Mouse (Mus musculus) brown adipose tissue, adult 24 weeks (tissue): Measurements from ENCODE around the gene Casq1. TPM values are rescaled to one million over a fixed set of nuclear protein-coding genes. Genes with fewer than 3 reads are reported as not detected.

Experiments used
- H3K27ac ChIP-seq: fragments of 200-500 bp; replicated peaks from 2 replicates; pipeline ENCODE4 v1.5.1; 2012; ENCODE audit warnings: low read depth, mild to moderate bottlenecking, low read length
- H3K4me1 ChIP-seq: fragments of 200-500 bp; 2 replicates; pipeline ENCODE4 v1.6.1; 2012; ENCODE audit warnings: low read length, mixed read lengths; ENCODE audit not compliant: control insufficient read depth, insufficient read depth, insufficient read length
- H3K4me3 ChIP-seq: fragments of 200-500 bp; 2 replicates; pipeline ENCODE4 v1.5.1; 2012; ENCODE audit warnings: low read depth, mild to moderate bottlenecking, low read length, moderate library complexity; ENCODE audit not compliant: insufficient read depth
- polyA plus RNA-seq: library from polyadenylated mRNA; stranded (reverse); fragments of >200 nt; gene quantifications from 2 replicates; pipeline ENCODE4 v1.2.4, GENCODE M21; 2012; ENCODE audit not compliant: missing spikeins, insufficient read depth, insufficient read length

Casq1 gene
- polyA plus RNA-seq, 1 experiment = 29.6 TPM

- H3K4me1 ChIP-seq = 0 out of 2 replicates have a peak, but pooled peaks cover 5% of the 10 kb centered on the region
- no peak overlapping the region for H3K4me3 ChIP-seq
- H3K27ac ChIP-seq = no peak overlapping the region
Observed at GRCm38 (mm10) chr1:172218164-172218910, 1.3 kb downstream of the Casq1 start.

GRCm38 (mm10) chr1:172217148-172217547 is 2.5 kb downstream of the Casq1 start:
- Histone ChIP-seq H3K4me1 (peaks cover 7% of the 10 kb centered on the region; the same call in 1 of the 2 replicates), H3K27ac (peak overlapping the region; percentile 63), H3K4me3 (peak overlapping the region; percentile 30)

GRCm38 (mm10) chr1:172214748-172215147 is 4.9 kb downstream of the Casq1 start:
- Histone ChIP-seq H3K4me1 (peaks cover 3% of the 10 kb centered on the region; the same call in 1 of the 2 replicates), H3K4me3 (no peak overlapping the region), H3K27ac (no peak overlapping the region)

GRCm38 (mm10) chr1:172213771-172214170 is 5.9 kb downstream of the Casq1 start:
- Histone ChIP-seq H3K27ac (no peak overlapping the region), H3K4me3 (no peak overlapping the region), H3K4me1 (peaks cover 2% of the 10 kb centered on the region; the same call in 1 of the 2 replicates)

- H3K27ac ChIP-seq = no peak overlapping the region
- no peak overlapping the region for H3K4me3 ChIP-seq
- peaks cover 2% of the 10 kb centered on the region; the same call in 1 of the 2 replicates for H3K4me1 ChIP-seq
Observed at GRCm38 (mm10) chr1:172212776-172213175, 6.9 kb downstream of the Casq1 start.

- H3K4me3 ChIP-seq = peak overlapping the region; percentile 45; the same call in 1 of the 2 replicates
Observed at GRCm38 (mm10) chr1:172207111-172207584, 12.5 kb downstream of the Casq1 start.

GRCm38 (mm10) chr1:172206141-172206917 is 13.3 kb downstream of the Casq1 start, which contains the start of gene Pea15a:
TSS of gene Pea15a (minus strand) at chr1:172206804.
- Histone ChIP-seq H3K27ac (peak within 1 kb of the TSS; percentile 91), H3K4me3 (peak within 1 kb of the TSS; percentile 81), H3K4me1 (peaks cover 17% of the 10 kb centered on the region)

More at GRCm38 (mm10) chr1:172207111-172207584, 12.5 kb downstream of the Casq1 start:
- peak overlapping the region; percentile 83 for H3K27ac ChIP-seq
- H3K4me1 ChIP-seq = peaks cover 17% of the 10 kb centered on the region

GRCm38 (mm10) chr1:172205741-172206087 is 14.0 kb downstream of the Casq1 start:
- peaks cover 17% of the 10 kb centered on the region for H3K4me1 ChIP-seq

GRCm38 (mm10) chr1:172204814-172205740 is 14.6 kb downstream of the Casq1 start:
- Histone ChIP-seq H3K4me1 (peaks cover 17% of the 10 kb centered on the region), H3K27ac (peak overlapping the region; percentile 91), H3K4me3 (peak overlapping the region; percentile 81)

More at GRCm38 (mm10) chr1:172205741-172206087, 14.0 kb downstream of the Casq1 start:
- peak overlapping the region; percentile 91 for H3K27ac ChIP-seq
- peak overlapping the region; percentile 81 for H3K4me3 ChIP-seq

DNA sequence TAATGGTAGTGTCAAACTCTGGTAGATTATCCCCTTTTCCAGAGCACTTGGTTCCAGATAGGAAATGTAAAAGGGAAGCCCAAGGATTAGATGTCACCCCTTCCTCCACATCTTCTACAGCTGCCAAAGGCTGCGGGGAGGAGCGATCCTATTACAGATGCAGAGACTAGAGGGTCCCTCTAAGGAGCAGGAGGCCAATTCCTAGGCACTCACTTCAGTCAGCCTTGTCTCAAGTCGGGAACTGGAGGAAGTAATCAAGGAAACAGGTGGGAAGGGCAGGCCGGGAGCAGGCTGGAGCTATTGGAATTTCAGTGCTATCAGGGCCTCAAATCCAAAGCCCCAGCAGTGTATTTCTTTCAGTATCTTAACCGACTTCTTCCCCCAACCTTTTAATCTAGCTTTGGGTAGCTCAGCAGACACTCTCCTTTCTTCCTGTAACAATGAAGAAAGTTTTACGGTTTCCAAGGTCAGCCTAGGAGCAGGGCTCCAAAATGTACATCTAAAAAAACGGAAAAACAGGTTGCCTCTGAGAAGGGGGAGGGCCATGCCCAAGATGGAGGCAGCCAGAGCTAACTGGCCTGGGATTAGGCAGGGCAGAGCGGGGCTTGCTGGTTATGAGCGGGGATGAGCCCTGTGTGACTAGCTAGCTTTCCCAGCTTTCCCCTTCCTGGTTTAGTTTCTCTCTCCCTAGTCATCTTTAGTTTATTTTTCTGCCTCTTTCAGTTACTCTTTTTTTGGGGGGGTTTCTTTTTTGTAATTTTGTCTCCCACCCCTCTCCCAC is 15.4 kb downstream of the Casq1 start:
- H3K4me1 ChIP-seq = peaks cover 17% of the 10 kb centered on the region
- peak overlapping the region; percentile 91 for H3K27ac ChIP-seq
- peak overlapping the region; percentile 81 for H3K4me3 ChIP-seq

- H3K27ac ChIP-seq = peak overlapping the region; percentile 91
- H3K4me3 ChIP-seq = peak overlapping the region; percentile 13; the same call in 1 of the 2 replicates
- H3K4me1 ChIP-seq = peaks cover 17% of the 10 kb centered on the region
Observed at GRCm38 (mm10) chr1:172203566-172203965, 16.1 kb downstream of the Casq1 start.

GRCm38 (mm10) chr1:172202894-172203522 is 16.7 kb downstream of the Casq1 start:
- no peak overlapping the region for H3K4me3 ChIP-seq

More at GRCm38 (mm10) chr1:172202894-172203522, 16.7 kb downstream of the Casq1 start:
- H3K27ac ChIP-seq = peak overlapping the region; percentile 49
- H3K4me1 ChIP-seq = peaks cover 17% of the 10 kb centered on the region
